Mouse (Mus musculus) stomach, postnatal 0 days (tissue): ENCODE results near the gene Depdc5.

Experiments
- CTCF ChIP-seq: IDR thresholded peaks from 2 replicates; pipeline ENCODE4 v1.5.1; 2016; ENCODE audit warnings: antibody characterized with exemption, low read depth, mild to moderate bottlenecking, moderate library complexity
- EP300 ChIP-seq: optimal IDR thresholded peaks from 2 replicates; pipeline ENCODE3; 2016; ENCODE audit warnings: antibody characterized with exemption

DNA sequence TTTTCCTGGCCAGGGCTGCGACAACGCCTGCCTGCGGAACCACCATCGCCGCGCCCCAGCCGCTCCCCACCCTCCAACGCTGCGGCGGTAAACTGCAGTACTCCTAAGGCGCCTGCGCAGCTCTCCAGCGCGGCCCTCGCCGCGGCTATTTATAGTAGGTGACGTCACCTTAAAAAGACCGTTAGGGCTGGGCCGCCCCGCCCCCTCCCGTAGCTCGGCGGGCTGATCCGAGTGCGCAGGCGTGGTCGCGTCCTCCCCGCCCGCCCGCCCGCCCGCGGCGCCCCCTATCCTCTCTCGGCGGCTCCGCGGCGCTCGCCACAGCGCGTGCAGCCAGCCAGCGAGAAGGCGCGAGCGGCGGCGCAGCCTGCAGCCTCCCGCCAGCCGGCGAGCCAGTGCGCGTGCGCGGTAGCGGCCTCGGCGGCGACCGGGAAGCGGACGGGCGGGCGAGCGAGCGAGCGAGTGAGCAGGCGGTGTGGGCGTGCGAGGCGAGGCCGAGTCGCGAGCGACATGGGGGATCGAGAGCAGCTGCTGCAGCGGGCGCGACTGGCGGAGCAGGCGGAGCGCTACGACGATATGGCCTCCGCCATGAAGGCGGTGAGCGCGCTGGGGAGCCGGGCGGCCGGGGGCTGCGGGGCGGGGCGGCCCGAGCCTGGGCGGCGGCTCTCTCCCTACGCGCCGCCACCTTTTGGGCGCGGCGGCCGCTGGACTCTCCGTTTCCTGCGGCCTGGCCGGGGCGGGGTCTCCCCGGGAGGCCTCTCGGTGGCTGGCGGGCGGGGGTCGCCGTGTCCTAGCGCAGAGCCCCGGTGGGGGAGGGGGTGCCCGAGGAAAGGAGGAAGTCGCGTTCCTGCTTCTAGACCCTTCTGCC lies 155.3 kb downstream of the Depdc5 start, which contains the start of gene Ywhah:
- TF ChIP-seq EP300 (no peak), CTCF (peak; percentile 51)
